Mouse (Mus musculus) A20 (cell line): Measurements from ENCODE around the gene Atp1a2.

Source experiments
- DNase-seq: peaks from one replicate; pipeline ENCODE4 v3.0.0-alpha.2; 2011; ENCODE audit warnings: low read depth, low spot score

Atp1a2 gene

GRCm38 (mm10) chr1:172305153-172305552 is 7.3 kb upstream of the Atp1a2 start:
- DNase-seq: no peak

- no peak for DNase-seq
These were observed 6.6 kb upstream of the Atp1a2 start for GRCm38 (mm10) chr1:172304443-172304842.

GRCm38 (mm10) chr1:172302851-172303250 is 5.0 kb upstream of the Atp1a2 start:
- DNase-seq: no peak

DNA sequence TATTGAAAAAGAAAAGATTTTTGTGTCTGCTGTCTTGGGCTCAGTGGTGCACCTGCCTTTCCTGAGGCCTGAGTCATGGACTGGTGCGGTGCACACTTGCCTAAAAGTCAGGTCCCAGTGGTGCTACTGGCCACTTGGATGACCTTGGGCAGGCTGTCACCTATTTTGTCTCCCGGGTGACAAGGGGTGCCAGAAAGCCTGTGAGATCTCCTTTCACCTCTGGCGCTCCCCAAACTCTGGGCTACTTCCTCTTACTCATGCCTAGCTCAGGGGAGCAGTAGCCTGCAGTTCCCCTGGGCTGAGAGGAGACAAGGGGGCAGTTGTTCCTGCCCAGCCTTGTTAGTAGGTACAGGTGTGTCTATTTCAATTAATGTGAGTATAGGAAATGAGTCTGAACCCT is 4.4 kb upstream of the Atp1a2 start:
- DNase-seq: peak; percentile 30

DNA sequence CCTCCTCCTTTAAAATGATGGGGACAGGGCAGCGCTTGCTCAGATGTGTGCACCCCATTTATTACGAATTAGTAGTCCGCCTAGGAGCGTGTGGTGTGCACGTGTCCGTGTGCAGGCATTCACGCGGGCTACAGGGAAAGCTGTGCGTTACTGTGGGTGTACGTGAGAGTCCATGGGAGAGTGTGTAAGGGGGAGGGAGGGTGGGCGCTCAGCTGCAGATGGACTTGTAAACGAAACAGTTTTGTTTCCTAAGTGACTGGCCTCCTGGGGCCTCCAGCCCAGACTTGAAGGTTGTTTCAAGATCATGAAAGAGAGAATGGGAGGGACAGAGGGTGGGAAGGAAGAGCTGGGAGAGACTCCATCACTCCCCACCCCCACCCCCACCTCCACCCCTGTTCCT is 3.3 kb upstream of the Atp1a2 start:
- DNase-seq: no peak

DNA sequence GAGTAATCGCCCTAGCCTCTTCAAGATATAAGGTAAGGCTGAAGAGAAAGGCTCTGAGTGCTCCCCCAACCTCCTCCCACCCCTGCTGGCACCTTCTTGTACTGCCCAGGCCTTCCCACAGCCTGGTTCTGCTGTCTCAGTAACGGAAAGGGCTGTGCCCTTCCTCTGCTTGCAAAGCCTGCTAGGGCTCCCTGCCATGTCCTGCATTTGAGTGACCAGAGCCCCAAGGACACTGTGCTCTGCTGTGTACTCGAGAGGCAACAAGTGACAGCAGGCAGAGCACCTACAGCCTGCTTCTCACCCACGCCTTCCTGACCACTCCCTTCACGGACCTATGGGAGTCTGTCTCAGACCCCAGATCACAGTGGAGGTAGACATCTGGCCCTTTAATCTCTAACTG is 2.4 kb upstream of the Atp1a2 start:
- DNase-seq: no peak

GRCm38 (mm10) chr1:172299528-172299927 is 1.7 kb upstream of the Atp1a2 start:
- DNase-seq: no peak

- DNase-seq: no peak
These were observed 901 bp downstream of the Atp1a2 start for GRCm38 (mm10) chr1:172296816-172297510.

GRCm38 (mm10) chr1:172295751-172296197 is 2.1 kb downstream of the Atp1a2 start:
- no peak for DNase-seq

- no peak for DNase-seq
These were observed 4.4 kb downstream of the Atp1a2 start for GRCm38 (mm10) chr1:172293449-172293848.

DNA sequence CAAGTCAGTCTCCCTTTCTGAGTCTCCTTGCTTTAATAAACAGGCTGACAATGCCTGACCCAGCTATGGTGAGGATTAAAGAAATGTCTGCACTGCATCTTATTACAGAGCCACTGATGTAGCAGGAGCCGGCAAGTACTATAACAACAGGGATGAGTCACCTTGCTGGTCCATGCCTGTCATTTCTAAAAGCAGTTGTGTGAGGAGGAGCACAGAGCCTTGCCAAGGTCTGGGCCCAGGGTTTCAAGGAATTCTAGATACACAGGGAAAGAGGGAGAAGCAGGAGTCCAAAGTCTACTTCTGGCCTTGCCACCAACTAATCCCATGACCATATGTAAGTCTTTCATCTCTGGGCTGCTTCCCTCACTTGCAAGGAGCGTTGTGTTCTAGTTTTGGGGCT is 5.0 kb downstream of the Atp1a2 start:
- DNase-seq: no peak

- DNase-seq: no peak
These were observed 8.3 kb downstream of the Atp1a2 start for GRCm38 (mm10) chr1:172289617-172289946.

DNA sequence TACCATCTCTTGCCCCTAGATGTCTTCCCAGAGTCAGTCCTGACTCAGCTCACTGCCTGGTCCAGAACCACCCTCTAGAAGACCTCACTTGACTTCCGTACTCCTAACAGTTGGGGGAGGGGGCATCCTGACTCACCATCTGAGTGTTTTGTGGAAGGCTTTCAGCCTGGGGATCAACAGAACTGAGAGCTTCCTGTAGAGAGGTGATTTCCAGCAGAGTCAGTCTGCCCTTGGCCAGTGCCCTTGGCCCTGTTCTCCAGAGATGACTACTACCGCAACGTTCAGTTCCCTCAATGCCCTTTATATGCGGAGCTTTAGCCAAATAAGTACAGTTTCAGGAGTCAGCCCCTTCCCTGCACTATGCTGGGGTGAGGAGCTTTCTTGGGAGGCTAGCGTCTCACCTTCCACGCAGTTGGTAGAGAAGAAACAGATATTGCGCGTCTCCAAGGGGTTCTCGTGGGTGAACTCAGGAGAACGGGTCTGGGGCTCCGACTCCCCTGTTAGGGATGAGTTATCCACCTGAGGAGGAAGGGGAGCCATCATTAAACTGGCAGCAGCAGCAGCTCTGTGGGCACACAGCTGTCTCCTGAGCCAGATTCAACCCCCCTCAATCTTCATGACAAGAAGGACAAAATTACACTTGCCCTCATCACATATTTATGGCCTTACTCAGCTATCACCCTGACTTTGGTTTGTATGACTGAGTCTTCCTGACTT is 8.8 kb downstream of the Atp1a2 start:
- no peak for DNase-seq

DNA sequence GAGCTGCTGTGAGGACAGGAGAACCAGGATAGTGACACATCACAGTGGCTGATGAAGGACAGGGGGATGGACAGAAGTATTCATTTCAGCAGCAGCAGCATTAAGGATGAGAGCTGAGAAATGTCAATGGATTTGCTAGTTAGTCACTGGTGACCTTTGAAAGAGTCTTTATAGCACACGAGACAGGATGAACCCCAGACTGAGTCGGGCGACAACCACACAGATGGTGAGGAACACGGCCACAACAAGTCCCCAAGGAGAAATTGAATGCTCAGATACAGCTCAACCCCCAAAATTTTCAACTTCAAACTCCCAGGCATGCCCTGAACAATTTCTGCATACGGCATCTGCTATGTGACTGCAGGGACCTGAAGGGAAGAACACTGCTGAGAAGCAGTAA is 11.1 kb downstream of the Atp1a2 start:
- DNase-seq: no peak

DNA sequence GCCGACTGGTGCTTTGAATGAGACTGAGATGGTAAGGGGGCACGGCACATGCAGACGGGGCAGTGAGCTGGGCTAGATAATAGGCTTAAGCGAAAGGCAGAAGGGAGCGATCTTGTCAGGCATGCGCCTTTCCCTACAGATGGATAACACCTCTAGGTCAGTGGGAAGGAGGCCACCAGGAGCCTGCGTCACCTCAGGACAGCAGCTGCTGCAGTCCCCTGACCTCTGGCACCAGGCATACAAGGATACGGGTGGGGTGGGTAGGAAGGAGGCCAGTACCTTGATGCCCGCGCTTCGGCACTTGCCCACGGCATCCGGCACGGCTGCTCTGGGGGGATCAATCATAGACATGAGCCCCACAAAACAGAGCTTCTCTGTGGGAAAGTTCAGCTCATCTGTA is 13.6 kb downstream of the Atp1a2 start:
- DNase-seq: no peak

DNA sequence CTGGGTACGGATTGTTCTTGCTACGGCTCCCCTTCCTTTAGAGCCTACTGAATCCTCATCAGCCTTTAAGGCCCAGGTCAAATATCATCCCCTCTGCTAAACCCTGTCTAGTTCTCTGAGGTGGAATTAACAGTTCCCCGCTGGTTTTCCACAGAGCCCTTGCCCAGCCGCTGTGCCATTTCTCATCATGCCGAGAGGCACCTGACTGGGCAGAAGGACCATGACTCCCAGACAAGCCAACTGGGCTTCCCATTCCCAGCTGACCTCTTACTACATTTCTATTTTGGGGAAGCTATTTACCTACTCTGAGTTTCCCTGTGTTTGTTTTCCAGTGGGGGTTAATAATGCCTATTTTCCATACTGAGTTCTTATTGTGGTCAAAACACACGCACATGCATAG is 14.8 kb downstream of the Atp1a2 start:
- DNase-seq: no peak

DNA sequence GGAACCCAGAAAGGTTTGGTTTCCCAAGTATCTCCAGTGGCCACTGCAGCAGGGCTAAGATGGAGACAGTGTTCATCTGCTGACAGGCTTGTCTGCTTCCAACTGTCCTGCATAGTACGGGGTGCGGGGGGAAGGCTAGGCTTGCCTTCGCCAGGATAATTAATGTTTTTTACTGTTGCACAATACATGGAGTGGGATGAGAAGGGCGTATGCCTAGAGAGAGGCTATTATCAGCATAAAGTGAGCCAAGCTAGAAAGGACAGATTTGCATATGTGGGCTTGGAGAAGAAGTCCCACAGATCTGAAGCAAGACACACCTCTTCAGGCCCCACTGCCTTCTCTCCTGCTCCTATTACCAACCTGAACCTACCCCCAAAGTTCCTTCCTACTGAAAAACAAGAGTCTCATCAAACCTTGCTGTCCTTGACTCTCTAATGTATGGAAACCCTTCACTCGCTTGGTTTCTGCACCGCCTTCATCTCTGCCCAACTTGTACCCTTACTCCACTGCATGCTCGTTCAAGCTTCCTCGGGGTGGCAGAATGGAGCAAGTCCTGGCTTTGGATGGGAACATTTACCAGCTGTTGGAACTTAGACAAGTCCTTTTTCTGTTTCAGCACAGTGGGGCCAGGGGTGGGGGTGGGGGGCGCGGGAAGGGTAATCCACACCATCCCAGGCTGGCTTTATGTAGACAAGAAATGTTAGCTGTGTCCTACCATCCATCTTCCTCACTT is 16.2 kb downstream of the Atp1a2 start:
- DNase-seq: no peak

GRCm38 (mm10) chr1:172279768-172280509 is 17.9 kb downstream of the Atp1a2 start:
- no peak for DNase-seq

DNA sequence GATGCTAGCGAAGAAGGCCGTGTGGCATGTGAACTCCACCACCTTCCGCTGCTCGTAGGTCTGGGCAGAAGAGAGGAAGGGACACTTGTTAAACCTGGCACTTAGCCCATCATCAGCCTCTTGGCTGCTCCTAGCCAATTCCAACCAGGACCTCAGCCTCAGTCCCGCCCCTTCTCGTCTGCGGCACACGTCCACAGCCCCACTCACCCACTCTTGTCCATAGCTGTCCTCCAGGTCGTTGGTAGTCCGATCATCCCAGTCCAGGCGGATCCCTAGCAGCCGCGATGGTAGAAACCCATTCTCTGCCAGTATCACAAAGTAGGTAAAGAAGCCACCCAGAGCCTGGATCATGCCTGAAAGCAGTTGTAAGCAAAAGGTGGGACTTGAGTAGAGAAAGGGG is 19.5 kb downstream of the Atp1a2 start:
- no peak for DNase-seq

GRCm38 (mm10) chr1:172277172-172277571 is 20.7 kb downstream of the Atp1a2 start:
- peak; percentile 89 for DNase-seq

DNA sequence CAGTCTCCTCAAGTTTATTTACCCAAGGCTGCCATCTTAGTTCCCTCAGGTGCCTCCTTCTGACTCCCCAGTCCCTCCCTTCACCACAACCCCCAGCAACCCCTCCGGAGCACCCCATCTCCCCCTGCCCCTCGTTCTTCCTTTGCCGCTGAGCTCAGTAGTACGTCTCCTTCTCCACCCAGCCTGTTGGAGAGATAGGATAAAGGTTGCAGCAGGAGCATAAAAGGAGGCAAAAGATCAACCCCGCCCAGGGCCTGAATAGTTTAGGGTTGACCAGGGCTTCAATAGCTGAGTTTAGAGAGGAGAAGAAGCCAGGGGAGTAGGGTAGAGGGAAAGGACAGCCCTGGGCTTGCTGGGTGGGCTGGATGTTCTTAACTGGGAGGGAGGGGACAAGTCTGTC is 23.3 kb downstream of the Atp1a2 start:
- DNase-seq: no peak

DNA sequence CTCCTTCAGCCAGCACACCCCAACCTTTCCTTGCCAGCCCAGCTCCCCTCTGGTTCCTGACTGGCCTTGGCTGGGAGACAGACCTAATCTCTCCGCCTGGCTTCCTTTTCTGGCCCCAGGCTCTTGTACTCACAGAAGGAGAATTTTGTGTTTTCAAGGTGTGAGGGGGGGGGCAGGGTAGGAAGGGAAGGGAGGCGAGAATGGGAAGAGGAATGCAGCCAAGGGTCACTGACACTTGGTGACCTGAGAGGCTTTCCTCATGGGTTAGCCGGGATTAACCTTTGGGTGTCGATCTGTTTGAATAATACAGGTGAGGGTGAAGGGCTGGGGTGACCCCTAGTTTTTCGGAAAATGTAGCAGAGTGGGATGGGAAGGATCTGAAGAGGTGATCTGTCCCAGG is 23.7 kb downstream of the Atp1a2 start:
- DNase-seq: no peak
